Mouse (Mus musculus): ENCODE results near the gene Ppp1r11. TPM values are rescaled to one million over a fixed set of nuclear protein-coding genes. Genes with fewer than 3 reads are reported as not detected.
A peak's percentile ranks its signal among the peaks of the same experiment; 100 is the strongest.

Ppp1r11 gene
- polyA plus RNA-seq, 1 experiment from 2014 or later, result 177 TPM

GRCm38 (mm10) chr17:36982253-36983155 lies 31.0 kb upstream of the Ppp1r11 start:
- Histone ChIP-seq H3K4me1 (replicated peaks) (peaks cover 13% of the 10 kb centered on the region; the same call in 1 of the 2 replicates), H3K9ac (replicated peaks) (no peak overlapping the region), H3K4me2 (replicated peaks) (no peak overlapping the region), H3K9me3 (no peaks in the 10 kb centered on the region), H3K27me3 (peaks cover 23% of the 10 kb centered on the region), H3K36me3 (no peaks in the 10 kb centered on the region), H3K27ac (no peak overlapping the region), H3K4me3 (replicated peaks) (no peak overlapping the region)
- ATAC-seq, result no peak
- 27% methylated on average over 5 of the region's 5 CpGs for WGBS

GRCm38 (mm10) chr17:36981845-36982244 lies 30.3 kb upstream of the Ppp1r11 start:
- Histone ChIP-seq H3K27me3 (peaks cover 19% of the 10 kb centered on the region), H3K36me3 (no peaks in the 10 kb centered on the region), H3K9me3 (no peaks in the 10 kb centered on the region), H3K9ac (replicated peaks) (no peak overlapping the region), H3K4me1 (replicated peaks) (peaks cover 13% of the 10 kb centered on the region; the same call in 1 of the 2 replicates), H3K4me3 (replicated peaks) (no peak overlapping the region), H3K27ac (no peak overlapping the region), H3K4me2 (replicated peaks) (no peak overlapping the region)
- 3% methylated on average over 4 of the region's 4 CpGs for WGBS
- ATAC-seq, result no peak

GRCm38 (mm10) chr17:36981221-36981813 lies 29.8 kb upstream of the Ppp1r11 start, which contains the start of gene 2410137M14Rik:
Gene 2410137M14Rik, minus strand, starts transcription at chr17:36981237.
- Histone ChIP-seq H3K4me1 (replicated peaks) (peaks cover 13% of the 10 kb centered on the region; the same call in 1 of the 2 replicates), H3K4me3 (replicated peaks) (no peak within 1 kb of the TSS), H3K36me3 (no peaks in the 10 kb centered on the region), H3K27ac (no peak within 1 kb of the TSS), H3K9ac (replicated peaks) (no peak within 1 kb of the TSS), H3K27me3 (peaks cover 16% of the 10 kb centered on the region; the same call in 1 of the 2 replicates), H3K9me3 (no peaks in the 10 kb centered on the region), H3K4me2 (replicated peaks) (0 out of 2 replicates have a peak within 1 kb of the TSS, but pooled peaks have one; percentile 11)
- 17% methylated on average over 18 of the region's 18 CpGs for WGBS
- 0 out of 2 replicates have a peak, but pooled peaks have one; percentile 11 for ATAC-seq

GRCm38 (mm10) chr17:36973271-36973787 lies 21.8 kb upstream of the Ppp1r11 start:
- H3K4me2 ChIP-seq (replicated peaks), result no peak overlapping the region
- no peaks in the 10 kb centered on the region for H3K4me1 ChIP-seq (replicated peaks)
- 80% methylated on average over 8 of the region's 8 CpGs for WGBS
- no peak overlapping the region for H3K9ac ChIP-seq (replicated peaks)
- H3K4me3 ChIP-seq (replicated peaks), result no peak overlapping the region
- no peak for ATAC-seq
- no peak overlapping the region for H3K27ac ChIP-seq
- no peaks in the 10 kb centered on the region for H3K27me3 ChIP-seq
- H3K36me3 ChIP-seq, result no peaks in the 10 kb centered on the region
- H3K9me3 ChIP-seq, result no peaks in the 10 kb centered on the region

- no peaks in the 10 kb centered on the region for H3K4me1 ChIP-seq (replicated peaks)
- no peaks in the 10 kb centered on the region for H3K9me3 ChIP-seq
- no peaks in the 10 kb centered on the region for H3K36me3 ChIP-seq
- no peak overlapping the region for H3K4me3 ChIP-seq (replicated peaks)
- no peak overlapping the region for H3K27ac ChIP-seq
- no peaks in the 10 kb centered on the region for H3K27me3 ChIP-seq
- no peak for ATAC-seq
- WGBS, result 86% methylated on average over 3 of the region's 3 CpGs
- H3K9ac ChIP-seq (replicated peaks), result no peak overlapping the region
- no peak overlapping the region for H3K4me2 ChIP-seq (replicated peaks)
These were observed 21.2 kb upstream of the Ppp1r11 start for GRCm38 (mm10) chr17:36972791-36973190.

GRCm38 (mm10) chr17:36971172-36971850 lies 19.8 kb upstream of the Ppp1r11 start:
- ATAC-seq, result no peak
- Histone ChIP-seq H3K4me2 (replicated peaks) (no peak overlapping the region), H3K9ac (replicated peaks) (no peak overlapping the region), H3K27me3 (no peaks in the 10 kb centered on the region), H3K27ac (no peak overlapping the region), H3K9me3 (no peaks in the 10 kb centered on the region), H3K4me1 (replicated peaks) (no peaks in the 10 kb centered on the region), H3K4me3 (replicated peaks) (no peak overlapping the region), H3K36me3 (no peaks in the 10 kb centered on the region)
- 94% methylated on average over 6 of the region's 6 CpGs for WGBS

- H3K9me3 ChIP-seq, result no peaks in the 10 kb centered on the region
- no peak overlapping the region for H3K9ac ChIP-seq (replicated peaks)
- no peak for ATAC-seq
- H3K27me3 ChIP-seq, result no peaks in the 10 kb centered on the region
- WGBS, result 85% methylated on average over 14 of the region's 14 CpGs
- no peak overlapping the region for H3K4me3 ChIP-seq (replicated peaks)
- no peaks in the 10 kb centered on the region for H3K36me3 ChIP-seq
- no peak overlapping the region for H3K27ac ChIP-seq
- no peak overlapping the region for H3K4me2 ChIP-seq (replicated peaks)
- H3K4me1 ChIP-seq (replicated peaks), result no peaks in the 10 kb centered on the region
These were observed 18.9 kb upstream of the Ppp1r11 start for GRCm38 (mm10) chr17:36970316-36970890.

GRCm38 (mm10) chr17:36966875-36967274 lies 15.3 kb upstream of the Ppp1r11 start:
- no peaks in the 10 kb centered on the region for H3K27me3 ChIP-seq
- 87% methylated on average over 1 of the region's 1 CpGs for WGBS

GRCm38 (mm10) chr17:36961125-36961524 lies 9.6 kb upstream of the Ppp1r11 start:
- Histone ChIP-seq H3K4me2 (replicated peaks) (no peak overlapping the region), H3K9ac (replicated peaks) (no peak overlapping the region), H3K27ac (no peak overlapping the region), H3K27me3 (no peaks in the 10 kb centered on the region), H3K4me1 (replicated peaks) (peaks cover 18% of the 10 kb centered on the region), H3K4me3 (replicated peaks) (no peak overlapping the region), H3K9me3 (no peaks in the 10 kb centered on the region), H3K36me3 (peaks cover 5% of the 10 kb centered on the region; the same call in 1 of the 2 replicates)
- no peak for ATAC-seq
- 93% methylated on average over 1 of the region's 1 CpGs for WGBS

More at GRCm38 (mm10) chr17:36966875-36967274, 15.3 kb upstream of the Ppp1r11 start:
- Histone ChIP-seq H3K36me3 (no peaks in the 10 kb centered on the region), H3K27ac (no peak overlapping the region), H3K9me3 (no peaks in the 10 kb centered on the region), H3K4me3 (replicated peaks) (no peak overlapping the region), H3K9ac (replicated peaks) (no peak overlapping the region), H3K4me2 (replicated peaks) (no peak overlapping the region), H3K4me1 (replicated peaks) (no peaks in the 10 kb centered on the region)
- no peak for ATAC-seq

- ATAC-seq, result peak; percentile 25
These were observed 7.3 kb upstream of the Ppp1r11 start for GRCm38 (mm10) chr17:36958884-36959283.

GRCm38 (mm10) chr17:36957999-36958743 lies 6.6 kb upstream of the Ppp1r11 start, which contains the start of the genes Znrd1 and Znrd1as:
Gene Znrd1, minus strand, starts transcription at chr17:36958559.
Gene Znrd1as, plus strand, starts transcription at chr17:36958592.
- peak within 1 kb of the TSS; percentile 68 for H3K4me3 ChIP-seq (replicated peaks)
- ATAC-seq, result peak; percentile 98
- under 1% methylated on average over 46 of the region's 46 CpGs for WGBS

More at GRCm38 (mm10) chr17:36958884-36959283, 7.3 kb upstream of the Ppp1r11 start:
- H3K27me3 ChIP-seq, result no peaks in the 10 kb centered on the region
- peak overlapping the region; percentile 70 for H3K9ac ChIP-seq (replicated peaks)
- 11% methylated on average over 12 of the region's 12 CpGs for WGBS
- H3K4me2 ChIP-seq (replicated peaks), result peak overlapping the region; percentile 84
- peak overlapping the region; percentile 68 for H3K4me3 ChIP-seq (replicated peaks)
- H3K27ac ChIP-seq, result peak overlapping the region; percentile 35; the same call in 1 of the 2 replicates
- H3K9me3 ChIP-seq, result no peaks in the 10 kb centered on the region
- H3K36me3 ChIP-seq, result peaks cover 11% of the 10 kb centered on the region
- peaks cover 18% of the 10 kb centered on the region for H3K4me1 ChIP-seq (replicated peaks)

More at GRCm38 (mm10) chr17:36957999-36958743, 6.6 kb upstream of the Ppp1r11 start, which contains the start of the genes Znrd1 and Znrd1as:
- peak within 1 kb of the TSS; percentile 70 for H3K27ac ChIP-seq
- peaks cover 15% of the 10 kb centered on the region for H3K36me3 ChIP-seq
- no peaks in the 10 kb centered on the region for H3K9me3 ChIP-seq
- H3K27me3 ChIP-seq, result no peaks in the 10 kb centered on the region
- H3K4me2 ChIP-seq (replicated peaks), result peak within 1 kb of the TSS; percentile 84
- H3K4me1 ChIP-seq (replicated peaks), result peaks cover 18% of the 10 kb centered on the region
- peak within 1 kb of the TSS; percentile 84 for H3K9ac ChIP-seq (replicated peaks)
